Mouse (Mus musculus): ENCODE measurements at regions not wholly inside any gene's neighbourhood (a gene's known extent, or its start where the extent isn't known, plus 50 kb on each side); places are given as distances from the start of the nearest gene placed in this dataset.

DNA sequence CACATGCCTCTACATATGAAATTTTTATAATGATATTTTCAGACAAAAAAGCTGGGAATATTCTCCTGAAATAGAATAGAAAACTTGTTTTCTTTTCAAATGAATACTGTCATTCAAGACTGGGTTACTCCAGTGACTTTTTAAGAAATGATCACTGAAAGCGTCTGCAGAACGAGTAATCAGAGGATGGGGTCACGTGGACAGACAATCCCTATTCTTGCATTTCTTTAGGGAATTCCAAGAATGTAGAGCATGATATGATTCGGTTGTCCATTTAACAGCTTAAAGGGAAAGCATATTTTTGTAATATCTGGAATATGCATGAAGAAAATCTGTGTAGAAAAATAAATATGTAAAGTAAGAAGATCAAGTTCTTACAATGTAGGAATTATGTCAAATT is 65.6 kb downstream of the 4933402N22Rik start:
- ATAC-seq (ENCODE audit: low FRiP score, low read depth) (no peak), DNase-seq (ENCODE audit: low spot score) (no peak)
- Histone ChIP-seq H3K9me3 (ENCODE audit: control insufficient read depth, low read length) (no peaks in the 10 kb centered on the region), H3K36me3 (ENCODE audit: control insufficient read depth, insufficient read depth, low read length) (no peaks in the 10 kb centered on the region), H3K4me3 (replicated peaks; ENCODE audit: low read length) (no peak overlapping the region), H3K4me1 (ENCODE audit: control insufficient read depth, insufficient read depth, low read length) (no peaks in the 10 kb centered on the region), H3K4me2 (replicated peaks; ENCODE audit: low read depth, low read length, severe bottlenecking) (no peak overlapping the region), H3K9ac (ENCODE audit: low read depth, low read length, severe bottlenecking) (no peak overlapping the region), H3K27me3 (ENCODE audit: control insufficient read depth, insufficient read depth, low read length) (no peaks in the 10 kb centered on the region), H3K27ac (replicated peaks; ENCODE audit: low read depth, low read length) (no peak overlapping the region)
- TF ChIP-seq POLR2A (IDR thresholded peaks at IDR 0.05; ENCODE audit: borderline replicate concordance, extremely low read depth, insufficient read depth, insufficient read length): no peak
- 66% methylated on average over 4 of the region's 4 CpGs for WGBS

- Histone ChIP-seq H3K27ac (replicated peaks; ENCODE audit: low read depth, low read length) (no peak overlapping the region), H3K9ac (ENCODE audit: low read depth, low read length, severe bottlenecking) (no peak overlapping the region), H3K4me2 (replicated peaks; ENCODE audit: low read depth, low read length, severe bottlenecking) (no peak overlapping the region), H3K9me3 (ENCODE audit: control insufficient read depth, low read length) (no peaks in the 10 kb centered on the region), H3K27me3 (ENCODE audit: control insufficient read depth, insufficient read depth, low read length) (no peaks in the 10 kb centered on the region), H3K4me1 (ENCODE audit: control insufficient read depth, insufficient read depth, low read length) (no peaks in the 10 kb centered on the region), H3K4me3 (replicated peaks; ENCODE audit: low read length) (no peak overlapping the region), H3K36me3 (ENCODE audit: control insufficient read depth, insufficient read depth, low read length) (no peaks in the 10 kb centered on the region)
- no peak for ATAC-seq (ENCODE audit: low FRiP score, low read depth)
- TF ChIP-seq POLR2A (IDR thresholded peaks at IDR 0.05; ENCODE audit: borderline replicate concordance, extremely low read depth, insufficient read depth, insufficient read length): no peak
- 66% methylated on average over 5 of the region's 5 CpGs for WGBS
- DNase-seq (ENCODE audit: low spot score): no peak
Observed at GRCm38 (mm10) chr5:11989140-11989539, 71.3 kb downstream of the 4933402N22Rik start.

GRCm38 (mm10) chr5:12000777-12001176 is 82.9 kb downstream of the 4933402N22Rik start:
- ATAC-seq (ENCODE audit: low FRiP score, low read depth) (no peak), DNase-seq (ENCODE audit: low spot score) (no peak)
- Histone ChIP-seq H3K9me3 (ENCODE audit: control insufficient read depth, low read length) (no peaks in the 10 kb centered on the region), H3K27me3 (ENCODE audit: control insufficient read depth, insufficient read depth, low read length) (no peaks in the 10 kb centered on the region), H3K27ac (replicated peaks; ENCODE audit: low read depth, low read length) (no peak overlapping the region), H3K4me1 (ENCODE audit: control insufficient read depth, insufficient read depth, low read length) (no peaks in the 10 kb centered on the region), H3K36me3 (ENCODE audit: control insufficient read depth, insufficient read depth, low read length) (no peaks in the 10 kb centered on the region), H3K4me3 (replicated peaks; ENCODE audit: low read length) (no peak overlapping the region), H3K4me2 (replicated peaks; ENCODE audit: low read depth, low read length, severe bottlenecking) (no peak overlapping the region), H3K9ac (ENCODE audit: low read depth, low read length, severe bottlenecking) (no peak overlapping the region)
- no peak for TF ChIP-seq POLR2A (IDR thresholded peaks at IDR 0.05; ENCODE audit: borderline replicate concordance, extremely low read depth, insufficient read depth, insufficient read length)

- H3K27ac ChIP-seq (replicated peaks; ENCODE audit: low read depth, low read length): no peak overlapping the region
- WGBS: 73% methylated on average over 3 of the region's 3 CpGs
Observed at GRCm38 (mm10) chr5:12006473-12006872, 88.6 kb downstream of the 4933402N22Rik start.

DNA sequence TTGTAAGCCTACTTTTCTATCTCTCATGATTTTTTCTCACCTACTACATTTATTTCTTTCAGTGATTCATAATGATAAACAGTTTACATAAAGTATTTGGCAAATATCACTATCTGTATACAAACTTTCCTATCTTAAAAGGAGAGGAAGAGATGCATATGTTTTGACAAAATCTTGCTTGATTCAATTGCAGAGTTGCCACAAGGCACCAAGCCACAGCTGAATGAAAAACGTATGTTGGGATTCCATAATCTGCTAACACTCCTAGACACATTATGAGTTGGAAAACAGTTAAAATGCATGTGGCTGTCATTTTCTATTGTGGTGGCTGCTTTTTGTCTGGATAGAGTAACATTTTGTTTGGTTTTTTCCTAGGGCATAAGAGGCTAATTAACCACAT is 98.5 kb downstream of the 4933402N22Rik start:
- Histone ChIP-seq H3K4me2 (replicated peaks; ENCODE audit: low read depth, low read length, severe bottlenecking) (no peak overlapping the region), H3K27me3 (ENCODE audit: control insufficient read depth, insufficient read depth, low read length) (no peaks in the 10 kb centered on the region), H3K4me3 (replicated peaks; ENCODE audit: low read length) (no peak overlapping the region), H3K27ac (replicated peaks; ENCODE audit: low read depth, low read length) (no peak overlapping the region), H3K4me1 (ENCODE audit: control insufficient read depth, insufficient read depth, low read length) (no peaks in the 10 kb centered on the region), H3K9ac (ENCODE audit: low read depth, low read length, severe bottlenecking) (no peak overlapping the region), H3K36me3 (ENCODE audit: control insufficient read depth, insufficient read depth, low read length) (no peaks in the 10 kb centered on the region), H3K9me3 (ENCODE audit: control insufficient read depth, low read length) (no peaks in the 10 kb centered on the region)
- WGBS: 34% methylated on average over 1 of the region's 1 CpGs
- ATAC-seq (ENCODE audit: low FRiP score, low read depth) (no peak), DNase-seq (ENCODE audit: low spot score) (peak; percentile 14)
- TF ChIP-seq POLR2A (IDR thresholded peaks at IDR 0.05; ENCODE audit: borderline replicate concordance, extremely low read depth, insufficient read depth, insufficient read length): no peak

More at GRCm38 (mm10) chr5:12006473-12006872, 88.6 kb downstream of the 4933402N22Rik start:
- no peak overlapping the region for H3K4me2 ChIP-seq (replicated peaks; ENCODE audit: low read depth, low read length, severe bottlenecking)
- no peak for TF ChIP-seq POLR2A (IDR thresholded peaks at IDR 0.05; ENCODE audit: borderline replicate concordance, extremely low read depth, insufficient read depth, insufficient read length)
- H3K4me1 ChIP-seq (ENCODE audit: control insufficient read depth, insufficient read depth, low read length): no peaks in the 10 kb centered on the region
- no peak for ATAC-seq (ENCODE audit: low FRiP score, low read depth)
- no peak for DNase-seq (ENCODE audit: low spot score)
- no peaks in the 10 kb centered on the region for H3K36me3 ChIP-seq (ENCODE audit: control insufficient read depth, insufficient read depth, low read length)
- H3K4me3 ChIP-seq (replicated peaks; ENCODE audit: low read length): no peak overlapping the region
- no peaks in the 10 kb centered on the region for H3K27me3 ChIP-seq (ENCODE audit: control insufficient read depth, insufficient read depth, low read length)
- no peak overlapping the region for H3K9ac ChIP-seq (ENCODE audit: low read depth, low read length, severe bottlenecking)
- H3K9me3 ChIP-seq (ENCODE audit: control insufficient read depth, low read length): no peaks in the 10 kb centered on the region

DNA sequence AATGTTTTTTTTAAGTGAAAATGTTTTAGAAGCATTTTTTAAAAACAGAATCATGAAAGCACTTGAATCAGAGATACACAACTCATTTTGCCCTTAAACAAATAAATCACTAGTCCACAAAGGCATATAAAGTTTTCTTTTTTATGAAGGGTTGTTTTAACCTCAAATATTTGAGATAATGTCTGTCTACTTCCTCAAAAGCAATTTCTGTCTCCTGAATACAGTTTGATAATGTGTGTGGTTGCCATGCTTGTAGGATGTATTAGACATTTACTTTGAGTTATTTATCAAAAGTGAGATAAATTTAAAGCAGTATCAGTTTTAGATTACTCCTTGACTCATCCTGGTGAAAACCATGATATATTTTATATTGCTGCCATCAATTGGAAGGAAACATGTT is 102.6 kb downstream of the 4933402N22Rik start:
- no peak overlapping the region for H3K4me3 ChIP-seq (replicated peaks; ENCODE audit: low read length)
- no peak overlapping the region for H3K27ac ChIP-seq (replicated peaks; ENCODE audit: low read depth, low read length)
- DNase-seq (ENCODE audit: low spot score) (no peak), ATAC-seq (ENCODE audit: low FRiP score, low read depth) (no peak)
- H3K4me1 ChIP-seq (ENCODE audit: control insufficient read depth, insufficient read depth, low read length): no peaks in the 10 kb centered on the region
- H3K9ac ChIP-seq (ENCODE audit: low read depth, low read length, severe bottlenecking): no peak overlapping the region
- no peaks in the 10 kb centered on the region for H3K27me3 ChIP-seq (ENCODE audit: control insufficient read depth, insufficient read depth, low read length)
- H3K9me3 ChIP-seq (ENCODE audit: control insufficient read depth, low read length): no peaks in the 10 kb centered on the region
- no peaks in the 10 kb centered on the region for H3K36me3 ChIP-seq (ENCODE audit: control insufficient read depth, insufficient read depth, low read length)
- TF ChIP-seq POLR2A (IDR thresholded peaks at IDR 0.05; ENCODE audit: borderline replicate concordance, extremely low read depth, insufficient read depth, insufficient read length): no peak
- H3K4me2 ChIP-seq (replicated peaks; ENCODE audit: low read depth, low read length, severe bottlenecking): no peak overlapping the region
